Mouse (Mus musculus) ovary, adult 18-20 months (tissue): Measurements from ENCODE around the gene Mgst1.

ENCODE experiments used
- DNase-seq: peaks from one replicate; pipeline ENCODE4 v3.0.0; 2022; ENCODE audit warnings: low spot score, mixed read lengths

The Mgst1 gene

GRCm38 (mm10) chr6:138139930-138140329, at the start of gene Mgst1:
Gene Mgst1, plus strand, starts transcription at chr6:138140316.
- no peak for DNase-seq

GRCm38 (mm10) chr6:138092432-138092831, 47.7 kb upstream of the Mgst1 start:
- DNase-seq = no peak

DNA sequence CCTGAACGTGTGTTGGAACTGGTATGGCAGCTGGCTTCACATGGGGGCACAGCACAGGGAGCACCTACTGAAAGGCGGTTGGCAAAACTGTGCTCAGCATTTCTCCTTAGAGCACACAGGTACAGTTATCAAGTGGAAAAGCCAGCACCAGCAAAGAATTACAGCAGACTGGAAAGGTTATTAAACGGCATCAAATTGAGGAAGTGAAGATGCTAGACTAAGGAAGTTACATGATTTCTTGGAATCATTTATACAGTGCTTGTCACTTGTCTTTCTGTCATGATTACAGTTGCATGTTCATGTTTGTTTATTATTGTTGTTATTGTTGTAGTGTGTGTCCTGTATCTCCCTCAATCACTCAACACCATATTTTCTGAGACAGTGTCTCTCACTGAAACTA, 45.1 kb upstream of the Mgst1 start:
- no peak for DNase-seq

DNA sequence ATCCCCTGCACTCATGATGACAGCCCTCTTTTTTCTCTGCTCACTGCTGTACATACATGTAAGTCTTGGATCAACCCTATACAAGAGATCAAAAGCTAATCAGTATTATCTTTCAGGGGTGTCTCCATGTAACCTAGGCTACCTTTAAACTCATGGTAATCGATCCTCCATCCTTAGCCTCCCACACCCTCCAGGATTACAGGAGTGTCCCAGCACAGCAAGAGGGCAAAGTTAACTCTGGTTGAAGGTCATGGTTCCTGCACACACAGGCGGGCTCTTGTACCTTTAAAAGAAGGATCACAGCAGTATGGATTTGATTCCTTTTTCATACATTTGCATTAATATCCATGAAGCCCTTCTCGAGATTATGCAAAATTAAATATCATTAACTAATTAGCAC, 40.5 kb upstream of the Mgst1 start:
- DNase-seq = no peak

DNA sequence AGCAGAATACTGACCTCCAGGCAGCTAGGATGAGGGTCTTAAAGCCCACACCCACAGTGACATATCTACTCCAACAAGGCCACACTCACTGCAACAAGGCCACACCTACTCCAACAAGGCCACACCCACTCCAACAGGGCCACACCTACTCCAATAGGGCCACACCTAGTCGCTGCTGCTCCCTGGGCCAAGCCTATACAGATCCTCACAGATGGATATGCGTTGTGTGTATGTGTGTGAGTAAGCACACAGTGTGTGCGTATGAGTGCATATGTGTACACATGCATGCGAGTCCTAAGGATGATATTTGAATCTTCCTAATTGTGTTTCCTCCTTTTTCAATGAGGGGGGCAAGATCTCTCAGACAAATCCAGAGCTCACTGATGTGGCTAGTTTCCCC, 38.3 kb upstream of the Mgst1 start:
- no peak for DNase-seq

GRCm38 (mm10) chr6:138102940-138103339, 37.2 kb upstream of the Mgst1 start:
- DNase-seq = no peak

- DNase-seq = no peak
These were observed 35.6 kb upstream of the Mgst1 start for GRCm38 (mm10) chr6:138104559-138104958.

DNA sequence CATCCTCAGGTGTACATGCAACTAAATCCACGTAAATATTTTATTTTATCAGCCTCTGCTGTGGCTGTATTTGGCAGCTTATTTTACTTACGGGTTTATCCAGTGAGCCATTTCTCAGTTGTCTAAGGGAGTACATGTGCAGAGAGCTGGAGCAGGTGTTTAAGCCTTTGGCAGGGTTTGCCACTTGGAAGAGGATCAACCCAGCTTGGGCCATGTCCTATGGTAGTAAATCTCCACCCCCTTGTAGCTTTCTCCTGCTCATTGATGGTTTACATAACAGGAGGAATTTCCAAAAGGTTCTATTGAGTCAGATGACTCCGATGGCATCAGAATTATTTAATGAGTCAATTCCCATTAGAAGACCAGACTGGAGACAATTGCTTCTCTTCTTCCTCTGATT, 22.6 kb upstream of the Mgst1 start:
- DNase-seq = no peak

DNA sequence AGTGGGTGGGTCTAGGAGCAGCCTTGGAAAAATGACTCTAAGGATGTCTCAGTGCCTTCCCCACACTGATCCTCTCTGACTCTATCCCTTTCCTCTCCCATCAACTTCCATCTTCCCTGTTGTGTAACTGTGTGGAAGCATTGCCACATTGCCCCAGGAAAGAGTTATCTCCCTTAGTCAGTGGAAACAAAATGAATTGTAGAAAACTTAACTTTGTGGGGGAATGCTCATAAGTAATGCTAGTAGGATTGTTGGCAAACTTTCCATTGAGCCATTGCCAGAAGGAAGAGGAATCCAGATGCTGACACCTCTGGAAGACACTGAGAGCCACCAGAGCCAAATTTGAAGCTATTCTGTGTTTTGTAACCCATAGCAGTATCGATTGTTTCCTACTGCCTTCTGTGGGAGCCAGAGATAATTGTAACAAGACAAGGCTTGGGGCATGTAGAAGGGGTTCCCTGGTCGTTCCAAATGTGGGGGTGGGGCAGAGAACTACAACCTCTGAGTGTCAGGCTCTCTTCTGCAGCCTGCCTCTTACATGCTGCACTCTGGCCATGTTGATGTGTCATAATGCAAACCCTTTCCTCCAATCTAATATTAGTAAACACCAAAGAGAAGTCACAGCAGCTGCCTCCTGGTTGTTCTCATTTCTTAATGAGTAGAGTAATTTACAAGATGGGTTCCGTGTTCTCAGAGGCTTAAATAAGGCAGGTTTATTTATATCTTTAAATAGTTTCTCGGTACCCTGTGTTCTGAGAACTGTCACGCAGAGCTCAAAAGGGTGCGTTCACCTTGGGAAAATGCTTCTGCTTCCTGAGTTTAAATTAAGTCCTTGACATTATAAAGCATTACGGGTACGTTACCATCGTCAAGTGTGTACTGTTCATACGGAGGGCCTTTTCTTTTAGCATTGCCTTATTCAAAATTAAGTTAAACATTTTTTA, 11.5 kb upstream of the Mgst1 start:
- DNase-seq = no peak

- DNase-seq = no peak
These were observed 9.6 kb upstream of the Mgst1 start for GRCm38 (mm10) chr6:138130541-138130940.

- DNase-seq = peak; percentile 80
These were observed 220 bp downstream of the Mgst1 start for GRCm38 (mm10) chr6:138140336-138140735.

GRCm38 (mm10) chr6:138141111-138141592, 1.0 kb downstream of the Mgst1 start:
- DNase-seq = peak; percentile 88

DNA sequence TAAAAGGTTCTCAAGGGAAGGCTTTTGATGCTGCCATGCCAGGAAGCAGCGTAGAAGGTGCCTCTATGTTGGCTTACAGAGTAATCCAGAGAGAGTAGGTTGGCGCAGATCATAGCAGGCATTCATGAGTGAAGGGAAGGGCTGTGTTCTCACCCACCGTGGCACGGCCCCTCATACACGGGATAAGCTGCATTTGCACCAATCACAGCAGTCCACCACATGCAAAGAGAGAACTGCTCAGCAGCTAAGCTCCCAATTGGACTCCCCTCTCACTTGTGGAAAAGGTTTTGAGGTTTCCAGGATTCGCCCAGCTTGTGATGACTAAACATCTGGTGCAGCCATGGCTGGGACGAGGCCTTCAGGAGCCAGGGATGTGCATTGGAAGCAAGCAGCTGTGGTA, 2.5 kb downstream of the Mgst1 start:
- no peak for DNase-seq

- DNase-seq = no peak
These were observed 3.3 kb downstream of the Mgst1 start for GRCm38 (mm10) chr6:138143450-138143849.

DNA sequence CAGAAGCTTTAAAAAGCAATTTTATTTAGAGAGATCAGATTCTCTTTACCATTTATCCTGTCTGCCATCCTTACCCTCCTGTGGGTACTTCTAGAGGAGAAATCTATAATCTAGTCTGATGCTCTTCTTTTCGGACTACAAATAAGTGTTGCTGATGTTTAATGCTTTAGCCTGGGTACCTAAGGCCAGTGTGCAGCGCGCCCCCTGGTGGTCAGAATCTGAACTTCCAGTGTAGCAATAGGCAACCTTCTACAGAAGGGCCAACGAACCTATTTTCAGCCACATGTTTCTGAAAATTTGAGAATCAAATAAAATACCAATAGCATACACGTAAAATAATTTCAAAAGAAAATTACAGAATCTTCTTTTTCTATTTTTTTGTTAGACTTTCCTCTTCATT, 13.0 kb downstream of the Mgst1 start:
- no peak for DNase-seq

- DNase-seq = no peak
These were observed 23.8 kb downstream of the Mgst1 start for GRCm38 (mm10) chr6:138163920-138164319.

GRCm38 (mm10) chr6:138171480-138172224, 31.5 kb downstream of the Mgst1 start:
- DNase-seq = no peak
